Mouse (Mus musculus): ENCODE data around the gene Ntn4. TPM values are rescaled to one million over a fixed set of nuclear protein-coding genes. Genes with fewer than 3 reads are reported as not detected.

The Ntn4 gene
- total RNA-seq (2022), result 1 to 10 TPM; 8.1 to 9.6 (median 9.0) TPM

DNA sequence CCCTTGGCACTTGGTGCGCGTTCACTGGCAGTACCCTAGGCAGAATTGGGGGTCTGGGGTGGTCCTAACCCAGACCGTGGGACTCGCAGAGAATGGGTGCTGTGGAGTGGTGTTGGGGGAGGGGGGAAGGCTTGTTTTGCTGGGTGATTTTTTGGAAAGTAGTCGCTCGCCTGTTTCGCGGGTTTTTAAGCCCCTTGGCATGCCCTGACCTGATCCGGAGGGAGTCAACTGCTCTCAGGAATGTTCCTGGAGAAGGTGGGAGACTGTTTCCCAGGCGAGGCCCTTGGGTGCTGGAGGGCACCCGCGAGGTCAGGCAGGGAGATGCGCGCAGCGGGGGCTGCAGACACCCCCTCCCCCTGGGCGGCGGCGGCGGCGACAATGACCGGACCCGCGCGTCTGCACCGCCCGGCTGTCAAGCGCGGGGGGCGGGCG lies at the start of gene Ntn4:
Gene Ntn4, plus strand, starts transcription at position 161 of the 432 bp plus-strand sequence.
- DNase-seq (ENCODE audit: low spot score in 2 of 2), result no peak

DNA sequence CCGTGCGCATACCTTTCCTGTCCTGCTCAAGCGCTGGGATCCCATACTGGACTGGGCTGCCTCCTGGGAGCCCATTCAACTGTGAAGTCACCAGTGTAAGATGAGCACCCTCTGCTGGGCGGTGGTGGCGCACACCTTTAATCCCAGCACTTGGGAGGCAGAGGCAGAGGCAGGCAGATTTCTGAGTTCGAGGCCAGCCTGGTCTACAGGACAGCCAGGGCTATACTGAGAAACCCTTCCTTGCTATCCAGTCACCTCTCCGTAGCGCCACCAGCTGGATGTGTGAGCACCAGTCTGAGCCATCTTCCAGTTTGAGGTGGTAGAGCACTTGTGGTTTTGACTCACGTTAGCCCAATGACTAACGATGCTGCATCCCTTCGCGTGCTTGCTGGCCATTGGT lies 48.0 kb upstream of the Ntn4 start:
- DNase-seq (ENCODE audit: low spot score in 2 of 2), result no peak

DNA sequence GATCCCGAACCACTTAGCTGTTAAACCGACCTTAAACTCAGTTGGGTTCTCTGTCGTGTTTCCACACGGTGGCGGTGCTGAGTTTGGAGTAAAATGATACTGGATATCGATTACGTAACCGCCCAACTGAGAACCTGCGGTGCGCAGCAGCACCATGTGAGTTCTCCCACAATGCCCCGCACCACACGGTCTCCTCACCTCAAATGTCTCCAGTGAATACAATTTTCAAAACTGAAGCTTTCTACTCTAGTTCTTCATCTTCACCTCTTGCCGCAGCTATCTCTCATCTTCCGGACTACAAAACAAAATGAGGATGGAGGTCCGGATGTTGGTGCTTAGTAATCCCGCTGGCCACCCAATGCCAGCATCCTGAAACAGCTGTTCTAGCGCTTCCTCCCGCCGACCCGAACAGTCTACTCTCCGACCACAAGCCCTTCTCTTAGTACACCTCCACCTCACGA lies 46.4 kb upstream of the Ntn4 start:
- DNase-seq (ENCODE audit: low spot score in 2 of 2), result peak; percentile 79 to 81

DNA sequence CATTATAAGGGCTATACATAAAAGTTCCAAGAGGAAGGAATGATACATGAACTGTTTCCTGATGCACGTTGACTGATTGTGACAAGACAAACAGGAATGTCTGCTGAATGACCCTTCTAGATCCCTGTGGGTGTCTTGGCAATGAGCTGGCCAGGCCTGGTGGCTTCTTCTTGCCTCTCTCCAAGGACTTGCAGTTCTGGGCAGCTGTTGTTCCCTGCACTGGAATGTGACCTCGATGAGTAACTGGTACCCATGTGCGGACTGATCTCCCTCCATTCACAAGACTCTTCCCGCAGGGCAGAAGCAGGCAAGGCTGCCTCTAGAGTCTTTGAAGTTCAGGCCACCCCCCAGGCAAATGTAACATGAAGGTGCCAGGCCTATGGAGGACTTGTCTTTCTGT lies 44.6 kb upstream of the Ntn4 start:
- DNase-seq (ENCODE audit: low spot score in 2 of 2), result no peak

DNA sequence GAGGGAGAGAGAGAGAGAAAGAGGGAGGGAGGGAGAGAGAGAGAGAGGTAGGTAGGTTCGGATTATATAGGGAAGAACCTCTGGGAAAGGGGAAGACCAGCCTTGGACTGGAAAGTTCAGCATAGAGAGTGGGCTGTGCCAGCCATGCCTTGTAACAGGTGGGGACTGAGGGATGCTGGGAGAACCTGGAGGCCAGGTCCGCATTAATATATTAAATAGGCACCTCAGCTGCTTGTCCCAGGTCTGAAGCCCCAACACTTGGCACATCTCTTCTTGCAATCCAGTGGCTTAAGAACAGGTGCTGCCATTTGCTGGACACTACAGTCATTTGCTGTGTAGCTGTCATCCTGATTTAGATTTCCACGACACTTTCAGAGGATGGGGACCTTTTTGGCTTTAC lies 43.8 kb upstream of the Ntn4 start:
- DNase-seq (ENCODE audit: low spot score in 2 of 2), result no peak

DNA sequence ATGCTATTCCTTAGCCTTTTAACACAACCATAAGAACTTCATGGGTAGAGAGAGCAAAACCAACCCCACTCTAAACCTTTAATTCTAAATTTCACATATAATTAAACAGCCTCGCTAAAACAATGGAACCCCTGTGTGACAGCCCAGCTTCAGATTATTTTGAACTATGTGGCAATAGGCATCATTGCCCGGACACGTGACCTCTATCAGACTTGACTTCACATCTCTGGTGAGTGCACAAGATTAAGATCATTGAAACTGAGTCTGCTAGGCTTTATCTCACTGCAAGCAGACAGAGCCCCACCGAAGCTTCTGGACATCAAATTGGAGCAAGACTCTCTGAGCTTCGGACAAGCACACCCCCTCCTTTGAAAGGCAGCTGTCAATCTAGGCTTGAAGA lies 38.2 kb upstream of the Ntn4 start:
- DNase-seq (ENCODE audit: low spot score in 2 of 2), result no peak

GRCm38 (mm10) chr10:93603256-93603655 lies 37.2 kb upstream of the Ntn4 start:
- no peak for DNase-seq (ENCODE audit: low spot score in 2 of 2)

- DNase-seq (ENCODE audit: low spot score in 2 of 2), result no peak
These were observed 34.2 kb upstream of the Ntn4 start for GRCm38 (mm10) chr10:93606326-93606725.

DNA sequence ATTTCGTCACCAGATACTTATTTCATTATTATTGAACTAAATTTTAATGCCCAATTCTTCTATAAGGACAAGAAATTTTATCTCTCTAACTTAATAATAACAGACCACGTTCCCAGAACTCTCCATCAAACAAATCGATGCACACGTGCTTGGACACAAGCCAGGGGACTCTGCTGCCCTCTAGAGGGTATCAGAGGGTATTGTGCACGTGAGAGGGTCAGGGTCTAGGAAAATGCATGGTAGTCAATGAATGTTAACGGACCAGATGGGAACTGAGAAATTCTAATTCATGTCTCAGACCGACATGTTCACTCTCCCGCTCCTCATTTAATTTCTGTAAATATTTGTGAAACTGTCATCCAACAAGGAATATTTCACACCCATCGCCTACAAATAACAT lies 32.4 kb upstream of the Ntn4 start:
- no peak for DNase-seq (ENCODE audit: low spot score in 2 of 2)

GRCm38 (mm10) chr10:93609236-93609635 lies 31.2 kb upstream of the Ntn4 start:
- no peak for DNase-seq (ENCODE audit: low spot score in 2 of 2)

- no peak for DNase-seq (ENCODE audit: low spot score in 2 of 2)
These were observed 29.6 kb upstream of the Ntn4 start for GRCm38 (mm10) chr10:93610896-93611295.

DNA sequence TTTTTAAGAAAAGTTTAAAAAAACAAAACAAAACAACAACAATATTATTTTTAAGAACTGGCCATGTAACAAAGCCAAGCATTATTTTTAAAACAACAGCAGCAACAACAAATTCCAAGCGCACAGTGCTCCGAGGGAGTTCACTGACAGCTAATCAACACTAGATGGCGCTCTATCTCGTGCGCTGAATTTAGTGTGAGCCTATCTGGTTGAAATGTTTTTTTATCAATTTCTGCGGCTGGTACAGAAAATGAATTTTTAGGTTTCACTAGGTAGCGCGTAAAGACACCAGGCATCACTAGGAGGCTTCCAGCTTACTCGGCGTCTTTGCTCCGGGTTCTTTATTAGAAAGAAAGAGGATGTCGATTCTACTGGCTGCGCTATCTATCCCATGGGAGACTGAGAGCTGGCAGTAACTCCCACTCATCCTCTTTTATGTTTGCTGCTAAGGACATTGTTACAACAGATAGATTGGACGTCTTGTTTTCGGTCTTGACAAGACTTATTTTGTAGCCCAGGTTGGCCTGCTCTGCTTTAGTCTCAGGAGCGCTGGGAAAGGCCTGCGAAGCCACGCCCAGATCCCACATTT lies 29.0 kb upstream of the Ntn4 start:
- no peak for DNase-seq (ENCODE audit: low spot score in 2 of 2)

DNA sequence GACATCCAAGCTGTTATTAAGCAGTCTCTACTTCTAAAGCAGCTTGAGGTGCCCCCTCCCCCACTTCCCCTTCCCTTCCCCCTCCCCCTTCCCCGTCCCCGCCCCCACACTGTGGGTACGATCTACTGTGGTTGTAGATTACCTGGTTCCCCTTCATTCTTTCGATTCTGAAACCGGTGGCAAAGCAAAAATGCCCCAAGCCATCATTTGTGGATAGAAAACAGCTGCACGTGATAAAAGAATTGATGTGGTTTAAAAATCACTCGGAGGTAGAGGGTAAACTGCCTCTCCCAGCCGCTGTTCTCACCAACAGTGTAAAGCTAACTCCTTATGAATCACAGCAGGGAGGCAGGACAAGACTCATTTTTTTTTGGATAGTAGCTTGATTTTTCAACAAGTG lies 25.6 kb upstream of the Ntn4 start:
- DNase-seq (ENCODE audit: low spot score in 2 of 2), result no peak

- DNase-seq (ENCODE audit: low spot score in 2 of 2), result no peak
These were observed 19.9 kb upstream of the Ntn4 start for GRCm38 (mm10) chr10:93620438-93621179.

GRCm38 (mm10) chr10:93623725-93624124 lies 16.8 kb upstream of the Ntn4 start:
- no peak for DNase-seq (ENCODE audit: low spot score in 2 of 2)

- no peak for DNase-seq (ENCODE audit: low spot score in 2 of 2)
These were observed 16.3 kb upstream of the Ntn4 start for GRCm38 (mm10) chr10:93624151-93624550.

DNA sequence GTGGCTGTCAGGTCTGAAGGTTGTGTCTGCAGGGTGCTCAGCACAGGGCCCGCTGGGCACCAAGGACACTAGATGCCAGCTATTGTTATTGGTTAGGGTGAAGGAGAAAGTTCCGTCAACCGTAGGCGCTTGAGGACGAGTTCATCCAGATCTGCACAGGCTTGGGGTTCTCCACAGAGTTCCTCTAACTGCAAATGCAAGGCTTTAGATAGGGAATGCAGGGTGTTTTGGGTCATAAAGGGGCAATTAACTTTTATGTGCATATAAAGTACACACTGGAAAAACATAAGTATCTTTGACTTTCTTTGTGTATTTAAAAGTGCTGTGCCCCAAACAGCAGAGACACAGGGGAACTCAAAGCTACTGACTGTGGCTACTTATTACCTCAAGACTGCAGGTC lies 10.2 kb upstream of the Ntn4 start:
- no peak for DNase-seq (ENCODE audit: low spot score in 2 of 2)

- DNase-seq (ENCODE audit: low spot score in 2 of 2), result no peak
These were observed 8.4 kb upstream of the Ntn4 start for GRCm38 (mm10) chr10:93632086-93632485.

DNA sequence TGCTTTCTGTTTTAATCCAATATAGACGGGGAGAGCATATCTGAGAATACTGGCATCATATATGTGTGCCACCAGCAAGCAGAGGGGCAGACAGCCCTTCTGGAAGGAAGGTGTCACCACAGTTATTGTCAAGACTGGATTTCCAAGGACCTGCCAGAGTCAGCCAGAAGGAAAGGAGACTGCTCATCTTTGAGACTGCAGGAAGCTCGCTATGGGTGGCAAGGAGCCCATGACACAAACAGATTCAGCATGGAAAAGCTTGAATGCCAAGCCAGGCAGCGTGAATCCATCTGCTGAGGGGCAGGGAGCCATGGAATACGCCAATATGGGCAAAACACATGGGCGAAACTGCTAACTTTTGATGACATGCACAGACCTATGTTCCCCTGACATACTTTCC lies 6.9 kb upstream of the Ntn4 start:
- no peak for DNase-seq (ENCODE audit: low spot score in 2 of 2)

DNA sequence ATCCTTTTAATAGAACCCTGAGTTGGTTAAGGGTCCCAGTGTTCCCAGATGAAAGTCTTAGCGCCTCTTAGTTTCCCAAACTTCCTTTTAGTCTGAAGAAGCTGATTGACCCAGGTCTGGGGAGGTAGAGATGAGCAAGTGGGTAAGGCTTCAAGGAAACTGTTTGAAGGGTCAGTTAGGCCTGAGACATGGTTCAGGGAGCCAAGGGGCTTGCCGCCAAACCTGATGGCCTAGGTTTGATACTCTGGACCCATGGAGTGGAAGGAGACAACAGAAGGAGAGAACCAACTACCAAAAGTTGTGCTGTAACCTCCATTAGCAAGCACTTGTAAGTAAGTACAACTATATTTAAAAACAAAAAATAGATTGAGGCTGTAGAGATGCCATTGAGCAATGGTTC lies 6.5 kb upstream of the Ntn4 start:
- no peak for DNase-seq (ENCODE audit: low spot score in 2 of 2)

DNA sequence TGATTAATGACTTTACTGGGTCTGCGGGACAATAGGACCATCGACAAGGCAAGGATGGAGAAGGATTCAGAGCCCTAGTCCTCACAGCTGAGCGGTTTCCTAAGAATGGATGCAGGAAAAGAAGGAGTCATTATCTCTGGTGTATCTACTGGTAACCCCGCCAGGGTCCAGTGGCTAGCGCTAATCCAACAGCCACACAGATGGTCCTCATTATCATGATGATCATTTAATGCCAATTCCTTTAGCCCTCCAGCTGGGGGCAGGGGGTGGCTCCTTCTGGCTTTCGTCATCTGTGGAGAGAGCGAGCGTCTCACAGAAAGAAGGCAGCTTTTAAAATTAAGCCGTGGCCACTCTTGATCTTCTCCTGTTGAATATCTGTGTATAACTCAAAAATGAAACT lies 4.5 kb upstream of the Ntn4 start:
- no peak for DNase-seq (ENCODE audit: low spot score in 2 of 2)

GRCm38 (mm10) chr10:93640953-93641820 lies 706 bp downstream of the Ntn4 start:
- DNase-seq (ENCODE audit: low spot score in 2 of 2), result peak in 1 of 2 experiments; percentile 11

All from left cerebral cortex, adult 8-10 months (tissue).